Mouse (Mus musculus): ENCODE data around the gene Arl10.

Arl10 gene

DNA sequence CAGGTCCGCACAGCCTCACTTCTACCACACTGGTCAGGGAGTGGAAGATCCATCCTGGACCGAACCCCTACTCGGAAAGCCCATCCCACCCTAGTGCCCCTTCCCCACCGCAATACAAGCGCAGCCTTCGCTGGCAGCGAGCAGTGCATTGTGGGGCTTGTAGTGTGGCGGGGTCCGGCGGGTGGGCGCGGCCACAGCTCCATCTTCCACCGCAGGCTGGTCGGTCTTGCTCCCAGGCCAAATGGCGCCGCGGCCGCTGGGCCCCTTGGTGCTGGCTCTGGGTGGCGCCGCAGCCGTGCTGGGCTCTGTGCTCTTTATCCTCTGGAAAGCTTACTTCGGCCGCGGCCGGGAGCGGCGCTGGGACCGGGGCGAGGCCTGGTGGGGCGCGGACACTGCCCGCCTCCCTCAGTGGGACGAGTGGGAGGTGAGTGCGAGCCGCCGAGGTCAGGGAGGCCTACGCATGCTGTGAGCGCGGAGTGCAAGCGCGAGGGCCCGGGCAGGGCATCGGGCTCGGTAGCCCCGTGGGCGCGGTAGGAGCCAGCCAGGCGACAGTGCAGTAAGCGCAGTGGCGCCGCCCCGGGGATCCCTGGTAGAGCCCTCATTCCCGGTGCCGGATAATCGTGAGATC lies at the start of gene Arl10:
TSS of gene Arl10 (plus strand) at position 162 of the 628 bp plus-strand sequence.
- H3K36me3 ChIP-seq (ENCODE audit: control insufficient read depth, insufficient read depth, low read length, poor library complexity, severe bottlenecking), result no peaks in the 10 kb centered on the region
- peak; percentile 44 for DNase-seq (ENCODE audit: low read depth, low spot score)
- H3K27me3 ChIP-seq (ENCODE audit: control insufficient read depth, insufficient read depth, low read length, poor library complexity, severe bottlenecking), result no peaks in the 10 kb centered on the region

DNA sequence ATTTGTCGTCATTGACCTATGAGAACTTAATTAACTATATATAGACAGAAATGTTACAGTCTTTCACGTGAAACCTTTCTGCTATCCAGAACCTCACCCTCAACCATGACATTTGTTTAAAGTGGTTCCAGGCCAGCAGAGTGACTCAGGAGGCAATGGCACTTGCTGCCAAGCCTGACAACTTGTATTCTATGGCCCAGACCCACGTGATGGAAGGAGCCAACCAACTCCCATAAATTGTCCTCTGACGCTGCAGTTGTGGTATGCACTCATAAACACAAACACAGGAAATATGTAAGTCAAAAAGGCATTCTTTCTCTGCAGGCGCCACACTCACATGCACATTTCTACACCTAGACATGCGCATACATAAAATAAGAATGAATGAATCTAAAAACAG lies 47.7 kb upstream of the Arl10 start:
- H3K36me3 ChIP-seq (ENCODE audit: control insufficient read depth, insufficient read depth, low read length, poor library complexity, severe bottlenecking), result peaks cover 2% of the 10 kb centered on the region; the same call in 1 of the 2 replicates
- H3K27me3 ChIP-seq (ENCODE audit: control insufficient read depth, insufficient read depth, low read length, poor library complexity, severe bottlenecking), result no peaks in the 10 kb centered on the region
- no peak for DNase-seq (ENCODE audit: low read depth, low spot score)

DNA sequence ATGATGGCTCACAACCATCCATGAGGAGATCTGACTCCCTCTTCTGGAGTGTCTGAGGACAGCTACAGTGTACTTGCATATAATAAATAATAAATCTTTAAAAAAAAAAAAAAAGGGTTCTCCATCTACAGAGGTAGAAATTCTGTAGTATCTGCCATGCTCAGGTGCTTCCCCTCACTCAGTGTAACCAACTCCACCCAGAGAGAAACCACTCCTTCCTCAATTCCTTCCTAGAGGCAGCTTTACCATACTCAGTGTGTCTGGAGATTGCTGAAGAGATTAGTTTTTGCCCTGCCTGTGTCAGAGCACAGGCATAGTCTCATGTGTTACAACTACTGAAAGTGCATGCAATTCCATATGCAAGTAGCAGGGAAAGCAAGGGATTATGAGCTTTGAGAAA lies 42.7 kb upstream of the Arl10 start:
- peak; percentile 11 for DNase-seq (ENCODE audit: low read depth, low spot score)
- 0 out of 2 replicates have a peak, but pooled peaks cover 2% of the 10 kb centered on the region for H3K36me3 ChIP-seq (ENCODE audit: control insufficient read depth, insufficient read depth, low read length, poor library complexity, severe bottlenecking)
- H3K27me3 ChIP-seq (ENCODE audit: control insufficient read depth, insufficient read depth, low read length, poor library complexity, severe bottlenecking), result no peaks in the 10 kb centered on the region

DNA sequence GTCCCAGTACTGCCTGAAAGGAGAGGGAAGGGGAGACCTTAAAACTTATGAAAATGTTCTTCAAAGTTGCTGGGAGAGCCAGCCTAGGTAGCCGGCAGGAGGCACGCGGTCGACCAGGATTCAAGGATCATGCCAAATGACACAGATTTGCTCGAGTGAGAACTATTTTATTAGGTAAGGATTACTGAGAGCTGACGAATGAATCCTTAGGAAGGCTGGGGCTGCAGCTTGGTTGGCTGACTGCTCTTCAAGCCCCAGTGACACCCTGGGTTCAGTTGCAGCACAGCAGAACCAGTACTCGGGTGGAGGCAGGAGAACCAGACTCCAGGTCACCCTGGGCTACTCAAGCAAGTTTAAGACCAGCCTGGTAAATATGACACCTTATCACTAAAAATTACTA lies 26.8 kb upstream of the Arl10 start:
- H3K27me3 ChIP-seq (ENCODE audit: control insufficient read depth, insufficient read depth, low read length, poor library complexity, severe bottlenecking), result no peaks in the 10 kb centered on the region
- H3K36me3 ChIP-seq (ENCODE audit: control insufficient read depth, insufficient read depth, low read length, poor library complexity, severe bottlenecking), result peaks cover 9% of the 10 kb centered on the region; the same call in 1 of the 2 replicates
- DNase-seq (ENCODE audit: low read depth, low spot score), result no peak

DNA sequence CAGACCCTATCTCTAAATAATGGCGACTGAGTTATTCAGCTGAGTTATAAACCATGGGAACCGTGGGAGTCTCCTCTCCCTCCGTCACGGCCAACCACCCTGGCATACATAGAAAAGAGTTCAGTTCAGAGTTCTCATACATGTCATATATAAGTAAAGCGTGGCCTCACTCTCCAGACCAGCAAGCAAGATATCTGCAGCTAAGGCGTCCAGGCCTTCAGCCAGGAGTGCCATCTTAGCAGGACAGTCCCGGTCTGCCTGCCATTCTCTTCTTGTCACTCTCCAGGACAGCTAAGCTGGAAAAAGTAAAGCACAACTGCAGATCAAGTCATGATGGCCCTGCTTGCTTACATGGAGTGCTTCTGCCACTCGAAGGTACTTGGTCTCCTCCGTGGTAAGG lies 18.6 kb upstream of the Arl10 start:
- Histone ChIP-seq H3K27me3 (ENCODE audit: control insufficient read depth, insufficient read depth, low read length, poor library complexity, severe bottlenecking) (no peaks in the 10 kb centered on the region), H3K36me3 (ENCODE audit: control insufficient read depth, insufficient read depth, low read length, poor library complexity, severe bottlenecking) (peaks cover 8% of the 10 kb centered on the region)
- no peak for DNase-seq (ENCODE audit: low read depth, low spot score)

DNA sequence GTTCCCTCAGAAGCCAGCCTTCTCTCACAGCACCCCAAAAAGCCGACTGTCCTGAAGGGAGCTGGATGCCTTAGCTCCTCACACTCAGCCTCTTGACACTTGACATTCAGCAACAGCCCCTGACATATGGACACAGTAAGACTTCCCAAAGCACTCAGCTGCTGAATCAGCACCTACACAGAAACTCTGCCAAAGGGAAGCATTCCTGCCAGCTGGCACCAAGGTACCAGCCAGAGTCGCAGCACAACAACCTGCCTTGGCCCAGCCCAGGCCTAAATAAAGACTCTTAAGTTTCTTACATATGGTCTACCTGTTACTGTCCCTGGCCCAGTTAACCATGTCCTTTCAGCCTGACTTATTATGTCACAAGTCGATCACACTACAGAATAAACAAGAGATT lies 18.0 kb upstream of the Arl10 start:
- DNase-seq (ENCODE audit: low read depth, low spot score), result no peak
- H3K36me3 ChIP-seq (ENCODE audit: control insufficient read depth, insufficient read depth, low read length, poor library complexity, severe bottlenecking), result peaks cover 8% of the 10 kb centered on the region
- no peaks in the 10 kb centered on the region for H3K27me3 ChIP-seq (ENCODE audit: control insufficient read depth, insufficient read depth, low read length, poor library complexity, severe bottlenecking)

DNA sequence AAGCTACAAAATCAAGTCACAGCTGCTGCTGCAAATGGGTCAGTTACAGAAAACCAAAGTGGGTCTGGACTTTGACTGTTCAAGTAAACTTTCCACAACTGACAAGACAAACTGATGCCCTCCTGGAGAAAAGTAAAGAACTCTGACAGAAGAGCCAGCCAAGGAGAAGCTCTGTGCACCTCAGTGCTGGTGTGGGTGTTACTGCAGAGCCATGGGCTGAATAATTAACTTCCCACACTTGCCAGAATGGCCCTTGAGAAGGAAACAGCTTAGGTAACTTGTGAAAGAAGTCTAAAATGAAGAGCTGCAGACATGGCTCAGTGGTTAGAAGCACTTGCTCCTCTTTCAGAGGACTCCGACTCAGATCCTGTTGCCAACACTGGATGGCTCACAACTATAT lies 17.2 kb upstream of the Arl10 start:
- no peaks in the 10 kb centered on the region for H3K27me3 ChIP-seq (ENCODE audit: control insufficient read depth, insufficient read depth, low read length, poor library complexity, severe bottlenecking)
- H3K36me3 ChIP-seq (ENCODE audit: control insufficient read depth, insufficient read depth, low read length, poor library complexity, severe bottlenecking), result peaks cover 6% of the 10 kb centered on the region
- DNase-seq (ENCODE audit: low read depth, low spot score), result no peak

DNA sequence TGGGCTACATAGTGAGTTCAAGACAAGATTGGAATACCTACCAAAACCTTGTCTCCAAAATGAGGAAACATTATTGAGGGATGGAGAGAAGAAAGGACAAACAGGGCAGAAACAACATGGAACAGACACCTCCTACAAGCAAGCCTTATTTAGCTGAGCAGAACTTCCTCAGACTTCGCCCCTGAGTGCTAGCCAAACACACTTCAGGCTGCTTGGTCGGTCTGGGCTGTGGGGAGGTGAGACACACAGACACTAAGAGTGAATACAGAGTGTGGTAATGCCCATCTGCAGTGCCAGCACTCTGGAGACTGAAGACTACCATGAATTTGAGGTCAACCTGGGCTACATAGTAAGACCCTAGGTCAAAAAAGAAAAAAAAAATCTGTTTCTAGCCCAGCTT lies 15.2 kb upstream of the Arl10 start:
- Histone ChIP-seq H3K36me3 (ENCODE audit: control insufficient read depth, insufficient read depth, low read length, poor library complexity, severe bottlenecking) (peaks cover 6% of the 10 kb centered on the region), H3K27me3 (ENCODE audit: control insufficient read depth, insufficient read depth, low read length, poor library complexity, severe bottlenecking) (no peaks in the 10 kb centered on the region)
- no peak for DNase-seq (ENCODE audit: low read depth, low spot score)

DNA sequence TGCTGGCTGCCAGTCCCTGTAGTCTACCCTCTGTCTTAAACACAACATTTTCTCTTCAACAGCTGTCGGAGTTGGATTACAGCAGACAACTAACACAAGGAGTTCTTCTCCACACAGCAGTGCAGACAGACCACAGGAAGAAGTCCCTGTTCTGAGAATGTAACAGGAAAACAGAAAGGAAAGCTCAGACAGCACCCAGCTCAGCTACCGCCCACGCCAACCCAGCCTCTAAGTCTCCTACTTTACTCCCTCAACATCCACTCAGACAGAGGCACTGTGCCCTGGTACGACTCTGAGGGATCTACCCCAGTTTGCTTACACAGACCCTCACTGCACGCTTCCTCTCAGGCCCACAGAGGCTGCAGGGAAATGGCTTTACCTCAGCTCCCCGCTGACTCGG lies 14.2 kb upstream of the Arl10 start:
- peaks cover 6% of the 10 kb centered on the region for H3K36me3 ChIP-seq (ENCODE audit: control insufficient read depth, insufficient read depth, low read length, poor library complexity, severe bottlenecking)
- H3K27me3 ChIP-seq (ENCODE audit: control insufficient read depth, insufficient read depth, low read length, poor library complexity, severe bottlenecking), result no peaks in the 10 kb centered on the region
- DNase-seq (ENCODE audit: low read depth, low spot score), result no peak

DNA sequence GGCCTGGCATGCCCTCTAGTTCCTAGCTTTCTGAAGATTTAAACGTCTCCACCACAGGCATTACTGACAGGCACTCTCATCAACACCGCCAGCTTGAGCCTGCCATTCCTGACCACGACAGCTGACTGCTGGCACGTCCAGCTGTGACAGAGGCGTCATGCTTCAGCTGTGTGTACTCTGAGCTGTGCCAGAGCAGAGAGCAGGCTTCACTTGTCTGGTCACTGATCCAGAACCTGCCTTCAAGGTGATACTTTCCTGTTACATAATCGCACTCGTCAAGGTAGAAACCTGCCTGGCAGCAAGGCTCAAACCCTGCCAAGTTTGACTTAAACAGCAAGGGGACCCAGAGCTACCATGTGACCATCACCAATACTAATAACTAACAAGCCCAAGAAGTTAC lies 12.3 kb upstream of the Arl10 start:
- H3K27me3 ChIP-seq (ENCODE audit: control insufficient read depth, insufficient read depth, low read length, poor library complexity, severe bottlenecking), result no peaks in the 10 kb centered on the region
- DNase-seq (ENCODE audit: low read depth, low spot score), result peak; percentile 36

DNA sequence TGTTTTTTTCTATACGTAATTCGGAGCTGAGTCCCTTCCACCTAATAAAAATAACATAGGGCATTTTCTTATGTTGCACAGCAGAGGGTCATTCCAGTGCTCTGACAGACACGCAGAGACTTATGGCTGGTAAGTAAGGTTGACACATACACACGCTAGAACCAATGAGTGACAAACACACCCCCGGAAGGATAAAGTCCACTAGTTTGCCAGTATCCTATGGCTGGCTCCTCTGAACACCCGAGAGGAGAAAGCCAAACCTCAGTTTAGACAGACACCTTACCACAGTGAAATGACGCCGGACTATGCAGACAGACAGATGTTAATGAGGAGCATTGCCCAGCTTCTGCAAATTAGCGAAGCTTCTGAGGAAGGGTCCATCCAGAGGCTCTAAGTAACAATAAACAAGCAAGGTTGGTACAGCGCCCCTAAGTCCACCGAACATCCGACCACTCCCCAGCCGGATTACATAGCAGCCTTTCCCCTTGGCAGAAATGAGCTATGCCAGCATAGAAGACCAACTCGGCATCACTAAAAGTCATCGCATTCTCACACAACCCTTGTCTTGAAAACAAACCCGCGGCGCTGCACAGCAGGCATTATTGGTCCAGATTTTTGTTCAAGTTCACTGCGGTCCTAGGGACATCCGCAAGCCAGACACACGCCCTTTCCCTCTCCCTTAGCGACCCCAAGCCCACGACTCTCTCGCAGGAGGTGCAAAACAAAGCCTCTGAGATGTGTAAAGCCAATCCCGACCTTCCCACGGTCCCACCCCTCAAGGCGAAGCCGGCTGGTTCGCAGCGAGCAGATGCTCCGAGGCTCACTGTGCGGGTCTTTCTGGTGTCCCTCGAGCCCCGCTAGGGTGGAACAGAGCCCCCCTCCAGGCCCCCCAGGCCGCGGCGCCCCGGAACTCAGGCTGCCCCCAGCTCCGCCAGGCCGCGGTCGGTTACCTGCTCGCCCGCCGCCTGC lies 10.3 kb upstream of the Arl10 start:
- Histone ChIP-seq H3K36me3 (ENCODE audit: control insufficient read depth, insufficient read depth, low read length, poor library complexity, severe bottlenecking) (no peaks in the 10 kb centered on the region; the same call in 1 of the 2 replicates), H3K27me3 (ENCODE audit: control insufficient read depth, insufficient read depth, low read length, poor library complexity, severe bottlenecking) (no peaks in the 10 kb centered on the region)
- DNase-seq (ENCODE audit: low read depth, low spot score), result peak; percentile 17

More for the DNA sequence above, 12.3 kb upstream of the Arl10 start:
- peaks cover 3% of the 10 kb centered on the region for H3K36me3 ChIP-seq (ENCODE audit: control insufficient read depth, insufficient read depth, low read length, poor library complexity, severe bottlenecking)

DNA sequence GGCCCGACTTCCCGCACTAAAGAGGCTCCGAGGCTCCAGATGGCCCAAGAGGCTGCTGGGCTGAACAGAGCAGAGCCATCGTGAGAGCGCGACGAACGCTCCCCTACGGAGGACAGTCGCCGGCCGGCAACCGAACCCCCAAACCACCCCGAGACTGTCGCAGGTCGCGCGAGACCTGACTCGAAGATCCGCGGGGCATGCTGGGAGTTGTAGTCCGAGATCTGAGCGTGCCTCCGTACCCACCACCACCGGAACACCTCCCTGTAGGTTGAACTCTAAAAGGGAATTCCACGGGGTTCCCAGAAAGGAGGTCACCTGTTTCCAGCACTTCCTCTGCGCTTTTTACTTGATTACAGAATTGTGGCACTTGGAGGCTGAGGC lies 9.6 kb upstream of the Arl10 start, which contains the start of gene 4833439L19Rik:
TSS of gene 4833439L19Rik (minus strand) at position 235 of the 381 bp plus-strand sequence.
- peak; percentile 95 for DNase-seq (ENCODE audit: low read depth, low spot score)
- H3K36me3 ChIP-seq (ENCODE audit: control insufficient read depth, insufficient read depth, low read length, poor library complexity, severe bottlenecking), result no peaks in the 10 kb centered on the region; the same call in 1 of the 2 replicates
- no peaks in the 10 kb centered on the region for H3K27me3 ChIP-seq (ENCODE audit: control insufficient read depth, insufficient read depth, low read length, poor library complexity, severe bottlenecking)

DNA sequence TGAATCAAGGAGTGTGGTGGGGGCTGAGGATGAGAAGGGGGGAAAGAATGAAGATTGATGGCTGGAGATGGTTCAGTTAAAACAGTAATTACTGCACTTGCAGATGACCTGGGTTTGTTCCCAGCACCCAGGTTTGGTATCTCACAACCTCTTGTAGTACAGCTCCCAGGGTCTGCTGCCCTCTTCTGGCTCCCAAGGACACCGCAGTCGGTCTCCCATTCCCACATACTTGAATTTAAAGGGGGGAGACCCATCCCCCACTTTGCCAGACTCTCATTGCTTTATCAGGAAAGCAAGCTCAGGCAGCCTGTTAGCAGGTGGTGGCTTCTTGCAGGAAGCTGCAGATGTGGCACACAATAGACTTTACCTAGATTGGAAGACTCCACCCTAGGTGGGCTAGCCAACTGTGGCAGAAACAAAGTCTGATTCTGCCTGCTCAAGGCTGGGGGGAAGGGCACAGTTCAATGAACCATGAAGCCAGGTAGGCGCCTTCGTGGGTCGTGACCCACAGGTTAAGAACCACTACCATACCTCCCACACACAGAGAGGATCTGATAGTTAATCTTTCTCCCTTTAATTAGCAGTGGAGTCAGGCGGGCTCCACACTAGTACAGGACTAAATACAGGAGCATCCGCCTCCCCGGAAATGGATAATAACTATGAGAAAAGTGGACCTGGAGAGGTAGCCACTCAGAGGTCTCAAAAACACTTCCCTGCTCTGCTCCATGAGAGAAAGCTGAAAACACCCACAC lies 9.0 kb upstream of the Arl10 start:
- Histone ChIP-seq H3K27me3 (ENCODE audit: control insufficient read depth, insufficient read depth, low read length, poor library complexity, severe bottlenecking) (no peaks in the 10 kb centered on the region), H3K36me3 (ENCODE audit: control insufficient read depth, insufficient read depth, low read length, poor library complexity, severe bottlenecking) (no peaks in the 10 kb centered on the region; the same call in 1 of the 2 replicates)
- DNase-seq (ENCODE audit: low read depth, low spot score), result peak; percentile 24

DNA sequence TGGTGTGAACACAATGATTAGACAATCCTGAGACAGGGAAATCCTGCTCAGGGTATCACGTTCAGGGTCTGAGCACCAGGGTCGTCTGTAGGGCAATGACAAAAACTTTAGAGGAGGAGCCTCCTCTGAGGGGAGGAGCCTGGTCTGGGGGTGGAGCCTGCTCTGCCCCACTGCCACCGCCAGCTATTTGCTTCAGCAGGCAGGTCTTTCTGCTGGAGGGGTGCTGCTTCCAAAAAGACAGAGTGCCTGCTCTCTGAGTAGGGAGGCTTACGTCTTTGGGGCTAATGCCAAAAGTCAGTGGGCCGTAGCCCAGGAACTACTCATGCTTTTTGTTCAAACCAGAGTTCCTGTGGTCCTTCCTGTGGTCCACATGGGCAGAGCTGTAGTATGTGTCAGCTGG lies 6.4 kb upstream of the Arl10 start:
- peak; percentile 18 for DNase-seq (ENCODE audit: low read depth, low spot score)
- H3K27me3 ChIP-seq (ENCODE audit: control insufficient read depth, insufficient read depth, low read length, poor library complexity, severe bottlenecking), result no peaks in the 10 kb centered on the region

More for the DNA sequence above, 6.4 kb upstream of the Arl10 start:
- H3K36me3 ChIP-seq (ENCODE audit: control insufficient read depth, insufficient read depth, low read length, poor library complexity, severe bottlenecking), result no peaks in the 10 kb centered on the region

Measured in splenic B cell, adult 2 months (primary cell).